Mouse (Mus musculus): ENCODE measurements around the gene Cep83.

Cep83 gene

DNA sequence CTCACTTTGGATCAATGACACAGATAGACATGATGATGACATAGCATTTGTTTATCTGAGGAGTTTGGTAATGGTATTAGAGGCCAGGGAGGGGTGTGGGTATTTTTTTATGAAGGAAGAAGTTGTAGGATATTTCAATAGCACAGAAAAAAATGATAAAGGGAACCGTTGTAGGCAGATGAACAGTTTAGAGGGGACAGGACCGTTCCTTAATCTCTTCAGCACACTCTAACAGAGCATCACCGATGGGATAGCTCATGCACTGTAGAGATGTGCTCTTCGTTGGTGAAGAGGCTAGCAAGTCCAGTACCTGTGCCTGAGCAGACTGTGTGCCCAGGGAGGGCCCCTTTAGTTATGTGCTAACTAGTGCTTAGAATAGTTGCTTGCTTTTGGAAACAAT lies 90.9 kb downstream of the Cep83 start:
- no peak for DNase-seq (ENCODE audit: low spot score)

- no peak for DNase-seq (ENCODE audit: low spot score)
These were observed 92.3 kb downstream of the Cep83 start for GRCm38 (mm10) chr10:94780618-94781262.

GRCm38 (mm10) chr10:94789205-94789604 lies 100.8 kb downstream of the Cep83 start:
- DNase-seq (ENCODE audit: low spot score) = no peak

- no peak for DNase-seq (ENCODE audit: low spot score)
These were observed 105.5 kb downstream of the Cep83 start for GRCm38 (mm10) chr10:94793914-94794313.

GRCm38 (mm10) chr10:94794666-94795244 lies 106.3 kb downstream of the Cep83 start:
- DNase-seq (ENCODE audit: low spot score) = no peak

GRCm38 (mm10) chr10:94798128-94798527 lies 109.7 kb downstream of the Cep83 start:
- DNase-seq (ENCODE audit: low spot score) = no peak

GRCm38 (mm10) chr10:94799485-94800239 lies 111.2 kb downstream of the Cep83 start:
- no peak for DNase-seq (ENCODE audit: low spot score)

DNA sequence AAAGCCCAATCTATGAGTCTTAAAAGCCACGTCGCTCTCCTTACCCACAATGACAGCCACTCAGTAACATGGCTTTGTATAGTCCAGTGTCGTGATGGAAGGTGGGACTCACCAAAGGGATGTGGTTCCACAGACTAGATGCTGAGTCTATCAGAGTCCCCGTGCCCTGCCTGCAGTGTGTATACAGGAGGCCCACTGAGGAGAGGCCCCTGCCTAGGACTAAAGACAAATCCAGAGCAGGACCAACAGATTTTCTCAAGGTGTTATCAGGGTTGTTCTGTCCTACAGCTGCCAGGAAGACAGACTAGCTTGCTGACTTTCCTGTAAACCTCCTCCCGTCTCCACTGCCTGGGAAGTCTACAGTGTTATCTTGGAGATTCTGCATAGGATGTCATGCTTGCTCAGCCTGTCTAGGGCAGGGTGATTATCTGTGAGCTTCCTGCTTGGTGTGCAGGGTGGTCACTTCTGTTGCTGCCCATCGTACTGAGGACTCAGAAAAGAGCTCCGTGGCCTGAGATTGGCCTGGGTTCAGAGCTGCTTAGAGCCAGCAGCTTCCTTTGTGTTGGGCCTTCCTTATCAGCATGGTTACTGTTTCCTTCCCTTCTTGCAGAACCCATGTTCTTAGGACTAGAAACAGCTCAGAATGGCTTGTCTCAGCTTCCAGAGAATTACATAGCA lies 112.4 kb downstream of the Cep83 start:
- DNase-seq (ENCODE audit: low spot score) = no peak

- no peak for DNase-seq (ENCODE audit: low spot score)
These were observed 115.8 kb downstream of the Cep83 start for GRCm38 (mm10) chr10:94804029-94804908.

DNA sequence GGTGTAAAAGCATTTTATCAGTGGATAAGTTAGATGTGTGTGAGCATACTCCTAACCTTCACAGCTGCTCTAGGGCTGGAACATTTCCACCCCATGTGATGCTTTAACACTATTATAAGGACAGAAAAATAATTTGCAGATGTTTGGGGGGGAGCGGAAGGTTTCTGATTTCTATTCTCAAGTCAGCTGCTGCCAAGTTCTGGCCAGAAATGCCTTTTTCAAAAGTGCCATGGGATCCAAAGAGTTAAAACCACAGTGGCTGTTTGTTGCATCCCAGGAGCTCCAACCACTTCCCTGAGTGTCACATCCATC lies 116.4 kb downstream of the Cep83 start:
- no peak for DNase-seq (ENCODE audit: low spot score)

GRCm38 (mm10) chr10:94807323-94807722 lies 118.9 kb downstream of the Cep83 start:
- no peak for DNase-seq (ENCODE audit: low spot score)

DNA sequence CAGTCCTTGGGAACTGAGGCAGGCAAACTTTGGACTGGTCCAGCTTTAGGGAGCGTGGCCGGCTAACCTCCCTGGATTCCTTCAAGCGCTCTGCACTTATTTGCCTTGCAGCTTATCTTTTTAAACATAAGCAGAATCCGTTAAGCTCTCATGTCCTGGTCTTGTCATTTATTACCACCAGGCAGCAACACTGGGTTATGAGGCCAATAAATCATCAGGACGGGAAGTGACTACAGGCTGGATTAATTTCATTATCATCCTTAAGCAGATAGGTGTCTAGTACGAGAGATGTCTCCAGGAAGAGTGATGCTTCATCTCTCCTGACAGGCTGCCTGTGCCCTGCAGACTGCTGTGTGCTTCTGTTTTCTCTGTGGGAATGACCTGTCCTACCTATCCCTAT lies 119.8 kb downstream of the Cep83 start:
- no peak for DNase-seq (ENCODE audit: low spot score)

- no peak for DNase-seq (ENCODE audit: low spot score)
These were observed 121.6 kb downstream of the Cep83 start for GRCm38 (mm10) chr10:94809946-94810472.

- DNase-seq (ENCODE audit: low spot score) = no peak
These were observed 123.7 kb downstream of the Cep83 start for GRCm38 (mm10) chr10:94811907-94812851.

- DNase-seq (ENCODE audit: low spot score) = no peak
These were observed 129.7 kb downstream of the Cep83 start for GRCm38 (mm10) chr10:94818127-94818526.

GRCm38 (mm10) chr10:94818781-94819665 lies 130.6 kb downstream of the Cep83 start:
- DNase-seq (ENCODE audit: low spot score) = no peak

DNA sequence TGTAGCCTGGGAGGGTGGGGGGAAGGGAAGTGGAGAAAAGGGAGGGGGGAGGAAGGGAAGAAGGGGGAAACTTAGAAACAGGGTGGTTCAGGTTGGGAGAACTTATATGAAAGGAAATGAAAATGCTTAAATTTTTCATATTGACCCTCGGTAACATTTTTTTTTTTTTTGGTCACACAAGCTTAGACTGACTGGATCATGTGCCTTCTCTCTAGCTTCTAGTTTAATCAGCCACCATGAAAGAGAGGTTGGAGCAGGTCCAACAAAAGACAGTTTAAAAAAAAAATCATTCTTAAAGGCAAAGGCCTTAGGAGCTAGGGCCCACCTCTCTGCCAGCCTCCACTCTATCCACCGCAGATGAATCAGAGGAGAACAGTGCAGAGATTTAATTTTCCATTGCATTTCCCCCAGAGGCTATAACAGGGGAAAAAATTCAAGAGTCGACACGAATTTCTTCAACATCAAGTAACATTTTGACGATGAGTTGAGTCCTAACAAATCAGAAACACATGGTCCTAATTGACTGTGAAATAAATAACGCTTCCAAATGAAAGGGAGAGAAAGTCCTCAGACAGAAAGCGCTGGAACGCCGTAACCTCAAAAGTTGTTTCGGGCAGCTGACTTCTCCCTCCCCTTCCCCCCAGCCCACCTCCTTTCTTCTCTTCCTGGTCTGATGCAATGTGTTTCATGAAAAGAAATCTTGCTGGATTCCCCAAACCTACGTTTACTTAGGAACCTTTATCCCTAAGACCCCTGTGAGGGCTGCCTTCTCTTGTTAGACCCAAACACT lies 135.7 kb downstream of the Cep83 start:
- no peak for DNase-seq (ENCODE audit: low spot score)

- DNase-seq (ENCODE audit: low spot score) = no peak
These were observed 137.5 kb downstream of the Cep83 start for GRCm38 (mm10) chr10:94825951-94826350.

GRCm38 (mm10) chr10:94826436-94826835 lies 138.0 kb downstream of the Cep83 start:
- no peak for DNase-seq (ENCODE audit: low spot score)
